Mouse (Mus musculus): ENCODE data around the gene Dexi.

GRCm38 (mm10) chr16:10525610-10525980 lies 17.3 kb downstream of the Dexi start:
- TF ChIP-seq CTCF (IDR thresholded peaks at IDR 0.05; ENCODE audit: insufficient read depth, low read depth, low read length) (no peak), POLR2A (IDR thresholded peaks at IDR 0.05; ENCODE audit: insufficient read depth, low read depth, low read length) (no peak)

Measured in olfactory bulb, adult 2 months (tissue).